Mouse (Mus musculus) cortical plate, adult 2 months (tissue): Measurements from ENCODE around the gene Usp7.

Source experiments
- CTCF ChIP-seq: fragments of 200-500 bp; IDR thresholded peaks from 2 replicates; pipeline ENCODE4 v1.5.1; 2011; ENCODE audit warnings: mild to moderate bottlenecking, control low read depth, low read length; ENCODE audit not compliant: insufficient read depth; ENCODE audit errors: extremely low read depth
- POLR2A ChIP-seq: fragments of 200-500 bp; IDR thresholded peaks from 2 replicates; pipeline ENCODE4 v1.6.1; 2011; ENCODE audit warnings: mild to moderate bottlenecking, low read length, control low read depth; ENCODE audit not compliant: insufficient read depth; ENCODE audit errors: extremely low read depth

- TF ChIP-seq CTCF (no peak), POLR2A (no peak)
Measured at GRCm38 (mm10) chr16:8758979-8759378, 33.1 kb downstream of the Usp7 start.
